Mouse (Mus musculus): ENCODE results near the gene Il2rb. TPM values are rescaled to one million over a fixed set of nuclear protein-coding genes. Genes with fewer than 3 reads are reported as not detected.

The Il2rb gene
- polyA plus RNA-seq, 1 experiment from 2014 or later = not detected

DNA sequence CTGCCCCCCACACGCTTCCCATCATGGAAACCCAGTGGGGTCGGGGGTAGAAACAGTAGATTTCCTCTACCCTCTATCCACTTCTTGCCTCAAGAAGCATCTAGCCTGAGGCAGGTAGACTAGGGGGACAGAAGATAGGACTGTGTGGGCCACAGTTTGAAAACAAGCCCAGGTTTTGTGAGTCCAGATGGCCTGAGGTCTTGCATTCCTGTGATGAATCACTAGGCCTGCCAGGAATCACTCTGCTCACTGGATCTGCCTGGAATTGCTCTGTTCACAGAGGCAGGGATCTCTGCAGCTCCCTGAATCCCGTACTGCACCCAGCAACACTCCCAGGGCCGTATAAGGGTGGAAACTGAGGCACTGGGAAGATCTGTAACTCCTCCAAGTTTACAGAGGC, 11.8 kb downstream of the Il2rb start:
- ATAC-seq (replicated peaks; ENCODE audit: low FRiP score) (no peak), DNase-seq (ENCODE audit: low spot score) (no peak)
- Histone ChIP-seq H3K27me3 (ENCODE audit: control insufficient read depth, insufficient read depth, low read length) (no peaks in the 10 kb centered on the region), H3K9ac (ENCODE audit: low read length) (no peak overlapping the region), H3K9me3 (ENCODE audit: control insufficient read depth, low read length) (no peaks in the 10 kb centered on the region), H3K4me1 (replicated peaks; ENCODE audit: control insufficient read depth, insufficient read depth, low read length) (no peaks in the 10 kb centered on the region), H3K4me2 (ENCODE audit: low read depth, low read length, severe bottlenecking) (no peak overlapping the region), H3K36me3 (ENCODE audit: control insufficient read depth, insufficient read depth, low read length) (no peaks in the 10 kb centered on the region), H3K4me3 (ENCODE audit: low read depth, low read length) (no peak overlapping the region), H3K27ac (ENCODE audit: low read depth, low read length) (no peak overlapping the region)
- 77% methylated on average over 4 of the region's 4 CpGs for WGBS

DNA sequence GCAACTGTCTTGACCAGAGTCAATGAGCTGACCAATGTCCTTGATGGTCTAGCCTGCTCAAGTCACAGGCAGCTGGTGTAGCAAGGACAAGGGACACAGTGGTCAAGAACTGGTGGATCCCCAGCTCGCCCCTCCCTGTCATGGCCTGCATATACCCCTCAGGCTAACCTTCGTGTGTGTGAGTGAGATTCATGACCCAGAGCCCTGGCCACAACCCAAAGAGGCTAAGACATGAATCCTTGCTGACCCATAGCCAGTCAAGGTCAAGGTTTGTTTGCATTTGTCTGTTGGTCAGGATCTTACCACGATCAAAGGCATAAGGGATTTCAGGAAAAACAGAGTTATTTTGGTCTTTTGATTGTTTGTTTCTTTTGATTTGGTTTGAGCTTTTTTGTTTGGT, 12.6 kb downstream of the Il2rb start:
- 87% methylated on average over 3 of the region's 3 CpGs for WGBS
- no peaks in the 10 kb centered on the region for H3K27me3 ChIP-seq (ENCODE audit: control insufficient read depth, insufficient read depth, low read length)
- H3K27ac ChIP-seq (ENCODE audit: low read depth, low read length) = no peak overlapping the region
- no peaks in the 10 kb centered on the region for H3K36me3 ChIP-seq (ENCODE audit: control insufficient read depth, insufficient read depth, low read length)
- no peak overlapping the region for H3K4me3 ChIP-seq (ENCODE audit: low read depth, low read length)
- H3K4me1 ChIP-seq (replicated peaks; ENCODE audit: control insufficient read depth, insufficient read depth, low read length) = no peaks in the 10 kb centered on the region
- H3K9me3 ChIP-seq (ENCODE audit: control insufficient read depth, low read length) = no peaks in the 10 kb centered on the region
- H3K4me2 ChIP-seq (ENCODE audit: low read depth, low read length, severe bottlenecking) = no peak overlapping the region
- ATAC-seq (replicated peaks; ENCODE audit: low FRiP score) = no peak
- no peak overlapping the region for H3K9ac ChIP-seq (ENCODE audit: low read length)
- DNase-seq (ENCODE audit: low spot score) = no peak

- H3K4me3 ChIP-seq (ENCODE audit: low read depth, low read length) = no peak overlapping the region
- no peak overlapping the region for H3K9ac ChIP-seq (ENCODE audit: low read length)
- WGBS = 62% methylated on average over 9 of the region's 9 CpGs
- no peaks in the 10 kb centered on the region for H3K4me1 ChIP-seq (replicated peaks; ENCODE audit: control insufficient read depth, insufficient read depth, low read length)
- H3K36me3 ChIP-seq (ENCODE audit: control insufficient read depth, insufficient read depth, low read length) = no peaks in the 10 kb centered on the region
- H3K27me3 ChIP-seq (ENCODE audit: control insufficient read depth, insufficient read depth, low read length) = no peaks in the 10 kb centered on the region
- H3K4me2 ChIP-seq (ENCODE audit: low read depth, low read length, severe bottlenecking) = no peak overlapping the region
- DNase-seq (ENCODE audit: low spot score) (no peak), ATAC-seq (replicated peaks; ENCODE audit: low FRiP score) (no peak)
- no peak overlapping the region for H3K27ac ChIP-seq (ENCODE audit: low read depth, low read length)
- no peaks in the 10 kb centered on the region for H3K9me3 ChIP-seq (ENCODE audit: control insufficient read depth, low read length)
Observed at GRCm38 (mm10) chr15:78481448-78482000, 13.5 kb downstream of the Il2rb start.

GRCm38 (mm10) chr15:78480991-78481390, 14.1 kb downstream of the Il2rb start:
- ATAC-seq (replicated peaks; ENCODE audit: low FRiP score) (no peak), DNase-seq (ENCODE audit: low spot score) (no peak)
- Histone ChIP-seq H3K9ac (ENCODE audit: low read length) (no peak overlapping the region), H3K27me3 (ENCODE audit: control insufficient read depth, insufficient read depth, low read length) (no peaks in the 10 kb centered on the region), H3K4me3 (ENCODE audit: low read depth, low read length) (no peak overlapping the region), H3K27ac (ENCODE audit: low read depth, low read length) (no peak overlapping the region), H3K36me3 (ENCODE audit: control insufficient read depth, insufficient read depth, low read length) (no peaks in the 10 kb centered on the region), H3K4me2 (ENCODE audit: low read depth, low read length, severe bottlenecking) (no peak overlapping the region), H3K4me1 (replicated peaks; ENCODE audit: control insufficient read depth, insufficient read depth, low read length) (no peaks in the 10 kb centered on the region), H3K9me3 (ENCODE audit: control insufficient read depth, low read length) (no peaks in the 10 kb centered on the region)
- 85% methylated on average over 2 of the region's 2 CpGs for WGBS

DNA sequence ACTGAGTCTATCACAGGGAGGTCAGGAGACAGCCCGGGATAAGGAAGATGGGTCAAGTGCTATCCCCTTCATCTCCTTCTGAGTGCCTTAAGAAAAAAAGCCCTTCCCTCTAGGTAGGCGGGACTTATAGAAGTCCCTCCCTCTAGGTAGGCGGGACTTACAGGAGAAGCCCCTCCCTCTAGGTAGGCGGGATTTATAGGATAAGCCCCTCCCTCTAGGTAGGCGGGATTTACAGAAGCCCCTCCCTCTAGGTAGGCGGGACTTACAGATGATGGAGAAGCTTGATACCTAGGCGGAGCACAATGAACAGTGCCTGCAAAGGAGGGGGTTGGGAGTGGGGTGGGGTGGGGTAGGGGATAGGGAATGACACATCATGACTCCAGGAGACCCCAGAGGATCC, 15.0 kb downstream of the Il2rb start:
- Histone ChIP-seq H3K9me3 (ENCODE audit: control insufficient read depth, low read length) (no peaks in the 10 kb centered on the region), H3K36me3 (ENCODE audit: control insufficient read depth, insufficient read depth, low read length) (no peaks in the 10 kb centered on the region), H3K27me3 (ENCODE audit: control insufficient read depth, insufficient read depth, low read length) (no peaks in the 10 kb centered on the region), H3K4me3 (ENCODE audit: low read depth, low read length) (no peak overlapping the region), H3K9ac (ENCODE audit: low read length) (no peak overlapping the region), H3K4me2 (ENCODE audit: low read depth, low read length, severe bottlenecking) (no peak overlapping the region), H3K27ac (ENCODE audit: low read depth, low read length) (no peak overlapping the region), H3K4me1 (replicated peaks; ENCODE audit: control insufficient read depth, insufficient read depth, low read length) (no peaks in the 10 kb centered on the region)
- DNase-seq (ENCODE audit: low spot score) (no peak), ATAC-seq (replicated peaks; ENCODE audit: low FRiP score) (no peak)
- 66% methylated on average over 7 of the region's 7 CpGs for WGBS

GRCm38 (mm10) chr15:78479470-78479869, 15.6 kb downstream of the Il2rb start:
- Histone ChIP-seq H3K27me3 (ENCODE audit: control insufficient read depth, insufficient read depth, low read length) (no peaks in the 10 kb centered on the region), H3K9ac (ENCODE audit: low read length) (no peak overlapping the region), H3K4me1 (replicated peaks; ENCODE audit: control insufficient read depth, insufficient read depth, low read length) (no peaks in the 10 kb centered on the region), H3K4me2 (ENCODE audit: low read depth, low read length, severe bottlenecking) (no peak overlapping the region), H3K9me3 (ENCODE audit: control insufficient read depth, low read length) (no peaks in the 10 kb centered on the region), H3K27ac (ENCODE audit: low read depth, low read length) (no peak overlapping the region), H3K4me3 (ENCODE audit: low read depth, low read length) (no peak overlapping the region), H3K36me3 (ENCODE audit: control insufficient read depth, insufficient read depth, low read length) (no peaks in the 10 kb centered on the region)
- ATAC-seq (replicated peaks; ENCODE audit: low FRiP score) (no peak), DNase-seq (ENCODE audit: low spot score) (no peak)
- 83% methylated on average over 5 of the region's 5 CpGs for WGBS

GRCm38 (mm10) chr15:78478073-78478472, 17.0 kb downstream of the Il2rb start:
- no peaks in the 10 kb centered on the region for H3K36me3 ChIP-seq (ENCODE audit: control insufficient read depth, insufficient read depth, low read length)
- no peaks in the 10 kb centered on the region for H3K9me3 ChIP-seq (ENCODE audit: control insufficient read depth, low read length)
- H3K4me3 ChIP-seq (ENCODE audit: low read depth, low read length) = no peak overlapping the region
- no peak for ATAC-seq (replicated peaks; ENCODE audit: low FRiP score)
- H3K27me3 ChIP-seq (ENCODE audit: control insufficient read depth, insufficient read depth, low read length) = no peaks in the 10 kb centered on the region
- H3K4me1 ChIP-seq (replicated peaks; ENCODE audit: control insufficient read depth, insufficient read depth, low read length) = no peaks in the 10 kb centered on the region
- DNase-seq (ENCODE audit: low spot score) = no peak
- H3K9ac ChIP-seq (ENCODE audit: low read length) = no peak overlapping the region
- WGBS = 90% methylated on average over 4 of the region's 4 CpGs
- H3K4me2 ChIP-seq (ENCODE audit: low read depth, low read length, severe bottlenecking) = no peak overlapping the region
- H3K27ac ChIP-seq (ENCODE audit: low read depth, low read length) = no peak overlapping the region

DNA sequence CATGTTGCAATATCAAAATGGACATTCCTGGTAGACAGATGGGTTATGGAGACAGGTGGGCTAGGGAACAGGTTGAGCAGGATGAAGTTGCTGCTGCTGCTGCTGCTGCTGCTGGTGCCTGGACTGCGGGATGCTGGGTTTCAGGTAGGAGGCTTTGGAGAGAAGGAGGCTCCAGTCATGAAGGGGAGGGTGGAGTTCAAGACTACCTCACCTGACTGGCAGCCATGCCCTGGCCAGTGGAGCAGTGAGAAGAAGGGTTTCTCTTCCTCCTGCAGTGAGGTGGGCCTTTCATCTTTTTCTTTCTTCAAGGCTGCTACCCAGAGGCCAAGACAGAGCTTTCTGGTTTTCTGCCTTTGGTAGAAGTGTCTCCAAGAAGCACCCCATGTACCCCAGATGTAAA, 18.2 kb downstream of the Il2rb start:
- H3K36me3 ChIP-seq (ENCODE audit: control insufficient read depth, insufficient read depth, low read length) = no peaks in the 10 kb centered on the region
- no peaks in the 10 kb centered on the region for H3K27me3 ChIP-seq (ENCODE audit: control insufficient read depth, insufficient read depth, low read length)
- DNase-seq (ENCODE audit: low spot score) (no peak), ATAC-seq (replicated peaks; ENCODE audit: low FRiP score) (no peak)
- no peak overlapping the region for H3K9ac ChIP-seq (ENCODE audit: low read length)
- 78% methylated on average over 1 of the region's 1 CpGs for WGBS
- H3K27ac ChIP-seq (ENCODE audit: low read depth, low read length) = no peak overlapping the region
- H3K4me3 ChIP-seq (ENCODE audit: low read depth, low read length) = no peak overlapping the region
- no peaks in the 10 kb centered on the region for H3K9me3 ChIP-seq (ENCODE audit: control insufficient read depth, low read length)
- H3K4me2 ChIP-seq (ENCODE audit: low read depth, low read length, severe bottlenecking) = no peak overlapping the region
- no peaks in the 10 kb centered on the region for H3K4me1 ChIP-seq (replicated peaks; ENCODE audit: control insufficient read depth, insufficient read depth, low read length)

DNA sequence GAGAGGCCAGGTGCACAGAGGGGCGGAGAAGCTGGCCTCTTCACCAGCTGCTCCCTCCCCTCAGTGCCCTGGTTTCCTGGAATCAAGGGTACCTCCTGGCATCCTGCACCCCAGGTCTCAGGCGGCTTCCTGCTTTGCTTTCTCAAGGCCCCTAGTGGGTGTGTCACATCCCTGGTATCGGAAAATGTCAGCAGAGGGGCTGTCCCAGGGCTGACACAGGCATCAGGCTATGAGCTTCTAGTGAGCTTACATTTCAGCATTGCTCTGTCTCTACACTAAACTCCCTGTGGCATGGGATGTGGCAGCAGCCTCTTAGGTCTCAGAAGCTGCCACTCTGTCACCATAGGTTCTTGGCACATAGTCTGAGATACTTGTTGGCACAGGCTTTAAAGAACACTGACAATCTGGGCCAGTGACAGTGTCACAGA, 19.5 kb downstream of the Il2rb start:
- no peak overlapping the region for H3K27ac ChIP-seq (ENCODE audit: low read depth, low read length)
- H3K4me2 ChIP-seq (ENCODE audit: low read depth, low read length, severe bottlenecking) = no peak overlapping the region
- H3K4me1 ChIP-seq (replicated peaks; ENCODE audit: control insufficient read depth, insufficient read depth, low read length) = no peaks in the 10 kb centered on the region
- ATAC-seq (replicated peaks; ENCODE audit: low FRiP score) = no peak
- DNase-seq (ENCODE audit: low spot score) = no peak
- no peak overlapping the region for H3K9ac ChIP-seq (ENCODE audit: low read length)
- H3K9me3 ChIP-seq (ENCODE audit: control insufficient read depth, low read length) = no peaks in the 10 kb centered on the region
- H3K36me3 ChIP-seq (ENCODE audit: control insufficient read depth, insufficient read depth, low read length) = no peaks in the 10 kb centered on the region
- 62% methylated on average over 3 of the region's 3 CpGs for WGBS
- no peak overlapping the region for H3K4me3 ChIP-seq (ENCODE audit: low read depth, low read length)
- no peaks in the 10 kb centered on the region for H3K27me3 ChIP-seq (ENCODE audit: control insufficient read depth, insufficient read depth, low read length)

Measured in forebrain, embryonic 11.5 days (tissue).